Mouse (Mus musculus): Measurements from ENCODE around the gene Olfr1044. TPM values are rescaled to one million over a fixed set of nuclear protein-coding genes. Genes with fewer than 3 reads are reported as not detected.
"Not testable (repeated sequence)": the region's sequence is repeated elsewhere in the genome, so short reads cannot be mapped to it uniquely, and the experiment has no call there.

The Olfr1044 gene
- not detected in 2 replicates for polyA plus RNA-seq (2012; rRNA removed)

DNA sequence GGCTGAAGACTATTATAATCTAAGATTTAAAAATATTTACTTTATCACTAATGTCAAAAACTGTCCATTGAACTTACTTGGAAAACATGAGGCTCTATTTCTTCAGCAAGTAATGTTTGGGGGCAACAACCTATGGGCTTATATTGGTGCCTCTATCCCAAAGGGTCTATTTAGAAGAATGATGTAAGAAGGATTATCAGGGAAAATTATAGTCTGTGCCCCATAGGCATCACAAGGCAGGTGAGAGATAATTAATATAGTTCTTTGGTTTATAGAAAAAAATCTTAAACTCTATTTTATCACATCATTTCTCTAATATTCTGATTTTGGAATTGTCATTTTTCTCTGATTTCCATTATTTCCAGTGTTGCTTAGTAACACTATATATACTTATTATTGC is at the start of gene Olfr1044:
Gene Olfr1044, minus strand, starts transcription at position 101 of the 400 bp plus-strand sequence.
- TF ChIP-seq CTCF (IDR thresholded peaks at IDR 0.05; ENCODE audit: insufficient read depth, low read length): no peak
- no peak for TF ChIP-seq POLR2A (IDR thresholded peaks at IDR 0.05; ENCODE audit: borderline replicate concordance, extremely low read depth, low read depth, low read length)
- no peak for DNase-seq
- no peaks in the 10 kb centered on the region for H3K4me1 ChIP-seq (ENCODE audit: control insufficient read depth, insufficient read depth, low read length)

DNA sequence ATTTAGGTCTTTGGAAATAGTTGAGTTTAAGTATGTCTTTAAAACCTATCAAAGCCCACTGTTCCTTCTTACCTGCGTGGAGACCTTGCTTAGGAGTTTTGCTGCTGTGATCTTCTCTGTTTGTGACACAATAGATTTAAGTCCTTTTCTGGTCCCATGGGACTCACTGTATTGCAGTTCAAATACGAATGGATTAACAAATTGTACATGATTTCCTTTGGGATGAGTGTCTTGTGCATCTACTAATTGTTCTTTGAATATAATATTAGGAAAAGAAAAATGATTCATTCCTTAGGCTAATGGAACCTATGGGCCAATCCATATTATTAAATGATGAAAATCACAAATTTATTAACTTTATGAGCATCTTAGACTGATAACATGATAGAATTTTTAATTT is 41.6 kb upstream of the Olfr1044 start, which contains the start of gene Olfr1046:
Gene Olfr1046, minus strand, starts transcription at position 101 of the 400 bp plus-strand sequence.
- 53% methylated on average over 2 of the region's 2 CpGs for WGBS
- DNase-seq: no peak
- Histone ChIP-seq H3K4me3 (replicated peaks; ENCODE audit: extremely low read depth, low read depth, low read length) (no peak within 1 kb of the TSS), H3K4me1 (ENCODE audit: control insufficient read depth, insufficient read depth, low read length) (no peaks in the 10 kb centered on the region)
- TF ChIP-seq POLR2A (IDR thresholded peaks at IDR 0.05; ENCODE audit: borderline replicate concordance, extremely low read depth, low read depth, low read length): no peak
- no peak for TF ChIP-seq CTCF (IDR thresholded peaks at IDR 0.05; ENCODE audit: insufficient read depth, low read length)

More for the DNA sequence above, at the start of gene Olfr1044:
- H3K4me3 ChIP-seq (replicated peaks; ENCODE audit: extremely low read depth, low read depth, low read length): no peak within 1 kb of the TSS

DNA sequence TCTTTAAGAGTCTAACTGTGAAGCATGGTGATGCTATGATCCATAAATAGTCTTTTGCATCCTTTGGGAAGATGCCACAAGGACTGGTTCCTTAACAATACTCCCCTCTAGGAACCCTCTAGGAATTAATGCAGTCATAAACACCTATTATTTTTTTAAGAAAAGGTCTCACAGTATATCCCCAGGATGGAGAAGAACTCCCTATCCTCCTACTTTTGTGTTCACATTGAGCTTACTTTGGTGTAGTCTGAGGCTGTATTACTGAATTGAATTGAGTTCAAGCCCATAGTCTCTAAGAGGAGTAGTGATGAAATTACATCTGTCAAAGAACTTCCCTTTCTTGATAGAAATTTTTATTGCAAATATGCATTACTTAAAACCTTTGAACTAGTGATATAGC is 25.3 kb upstream of the Olfr1044 start, which contains the start of gene Olfr1045:
Gene Olfr1045, minus strand, starts transcription at position 101 of the 400 bp plus-strand sequence.
- TF ChIP-seq CTCF (IDR thresholded peaks at IDR 0.05; ENCODE audit: insufficient read depth, low read length): no peak
- no peak for TF ChIP-seq POLR2A (IDR thresholded peaks at IDR 0.05; ENCODE audit: borderline replicate concordance, extremely low read depth, low read depth, low read length)
- no peak for DNase-seq
- Histone ChIP-seq H3K4me3 (replicated peaks; ENCODE audit: extremely low read depth, low read depth, low read length) (no peak within 1 kb of the TSS), H3K4me1 (ENCODE audit: control insufficient read depth, insufficient read depth, low read length) (no peaks in the 10 kb centered on the region)

DNA sequence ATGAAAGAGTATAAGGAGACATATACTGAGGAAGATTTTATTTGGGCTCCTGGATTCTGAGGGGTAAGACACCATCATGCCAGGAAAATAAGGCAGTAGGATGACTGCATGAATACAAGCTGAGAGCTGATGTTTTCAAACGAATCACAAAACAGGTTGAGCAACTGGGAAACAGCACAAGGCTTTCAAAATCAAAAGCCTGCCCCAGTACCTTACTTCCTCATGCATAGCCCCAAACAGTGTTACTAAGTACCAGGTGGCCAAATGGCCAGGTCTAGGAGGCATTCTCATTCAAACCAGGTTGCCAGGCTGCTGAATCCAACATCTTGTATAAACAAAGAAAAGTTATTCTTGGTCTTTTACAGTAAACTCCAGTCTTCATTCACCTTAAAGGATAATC is 18.2 kb upstream of the Olfr1044 start:
- Histone ChIP-seq H3K4me1 (ENCODE audit: control insufficient read depth, insufficient read depth, low read length) (no peaks in the 10 kb centered on the region), H3K4me3 (replicated peaks; ENCODE audit: extremely low read depth, low read depth, low read length) (no peak overlapping the region)
- no peak for DNase-seq
- TF ChIP-seq CTCF (IDR thresholded peaks at IDR 0.05; ENCODE audit: insufficient read depth, low read length): no peak
- no peak for TF ChIP-seq POLR2A (IDR thresholded peaks at IDR 0.05; ENCODE audit: borderline replicate concordance, extremely low read depth, low read depth, low read length)
- WGBS: 22% methylated on average over 1 of the region's 1 CpGs

DNA sequence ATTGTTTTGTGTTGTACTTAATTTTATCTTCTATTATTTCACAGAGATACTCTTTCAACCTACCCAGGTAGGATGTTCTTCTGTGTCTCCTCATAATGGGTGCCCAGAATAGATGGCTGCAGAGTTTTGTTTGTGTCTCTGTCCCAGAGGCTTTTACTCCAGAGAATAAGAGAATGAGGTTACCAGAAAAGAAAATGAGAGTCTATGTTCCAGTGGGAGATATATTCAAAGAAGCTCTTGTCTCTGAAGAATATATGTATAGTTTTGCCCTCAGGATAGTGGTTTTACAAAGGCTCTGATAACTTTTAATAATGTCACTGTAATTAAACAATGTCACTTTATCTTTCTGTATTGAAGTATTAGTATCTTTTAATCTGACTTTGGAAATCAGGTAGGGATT is 8.0 kb upstream of the Olfr1044 start, which contains the start of gene Olfr52:
Gene Olfr52, minus strand, starts transcription at position 101 of the 400 bp plus-strand sequence.
- no peak for TF ChIP-seq CTCF (IDR thresholded peaks at IDR 0.05; ENCODE audit: insufficient read depth, low read length)
- no peak for TF ChIP-seq POLR2A (IDR thresholded peaks at IDR 0.05; ENCODE audit: borderline replicate concordance, extremely low read depth, low read depth, low read length)
- no peak within 1 kb of the TSS for H3K4me3 ChIP-seq (replicated peaks; ENCODE audit: extremely low read depth, low read depth, low read length)
- H3K4me1 ChIP-seq (ENCODE audit: control insufficient read depth, insufficient read depth, low read length): no peaks in the 10 kb centered on the region
- no peak for DNase-seq

DNA sequence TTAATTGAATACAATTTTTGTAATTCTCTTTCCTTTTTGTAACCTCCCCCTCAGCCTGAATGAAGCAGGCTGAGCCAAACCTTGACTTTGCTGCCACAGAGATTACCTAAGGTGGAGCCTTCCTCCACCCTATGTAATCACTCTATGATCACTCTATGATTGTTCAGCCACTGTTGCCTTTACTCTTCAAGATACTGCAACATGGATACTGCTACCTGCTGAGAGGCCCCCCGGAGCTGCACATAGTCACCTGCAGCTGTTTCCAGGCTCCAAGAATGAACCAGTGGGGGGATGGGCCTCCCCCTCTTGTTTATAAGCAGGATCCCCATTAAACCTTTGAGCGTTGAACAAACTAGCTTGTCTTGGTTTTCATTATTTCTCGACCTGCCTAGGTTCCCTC is 2.3 kb upstream of the Olfr1044 start:
- Histone ChIP-seq H3K4me1 (ENCODE audit: control insufficient read depth, insufficient read depth, low read length) (no peaks in the 10 kb centered on the region), H3K4me3 (replicated peaks; ENCODE audit: extremely low read depth, low read depth, low read length) (no peak overlapping the region)
- DNase-seq: no peak
- TF ChIP-seq CTCF (IDR thresholded peaks at IDR 0.05; ENCODE audit: insufficient read depth, low read length) (no peak), POLR2A (IDR thresholded peaks at IDR 0.05; ENCODE audit: borderline replicate concordance, extremely low read depth, low read depth, low read length) (no peak)
- 70% methylated on average over 3 of the region's 3 CpGs for WGBS

DNA sequence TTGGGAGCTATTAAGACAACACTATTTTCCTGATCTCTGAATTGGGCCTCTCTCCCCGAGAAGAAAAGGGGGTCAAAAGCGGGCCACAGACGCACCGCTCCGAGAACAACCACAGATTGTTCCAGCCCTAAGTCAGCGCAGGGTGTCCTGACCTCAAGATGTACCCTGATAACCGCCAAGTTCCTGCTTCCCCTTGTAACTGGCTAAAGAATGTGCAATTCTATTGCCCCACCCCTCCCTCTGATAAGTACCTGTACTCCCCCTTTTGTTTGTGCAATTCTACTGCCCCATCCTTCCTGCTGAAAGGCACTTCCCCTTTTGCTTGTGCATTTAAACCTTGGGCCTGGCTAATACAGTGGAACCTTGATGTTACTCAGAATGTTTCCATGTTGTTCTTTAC is 2.2 kb downstream of the Olfr1044 start:
- WGBS: 73% methylated on average over 7 of the region's 7 CpGs
- H3K4me3 ChIP-seq (replicated peaks; ENCODE audit: extremely low read depth, low read depth, low read length); DNase-seq; H3K4me1 ChIP-seq (ENCODE audit: control insufficient read depth, insufficient read depth, low read length): not testable (repeated sequence)

DNA sequence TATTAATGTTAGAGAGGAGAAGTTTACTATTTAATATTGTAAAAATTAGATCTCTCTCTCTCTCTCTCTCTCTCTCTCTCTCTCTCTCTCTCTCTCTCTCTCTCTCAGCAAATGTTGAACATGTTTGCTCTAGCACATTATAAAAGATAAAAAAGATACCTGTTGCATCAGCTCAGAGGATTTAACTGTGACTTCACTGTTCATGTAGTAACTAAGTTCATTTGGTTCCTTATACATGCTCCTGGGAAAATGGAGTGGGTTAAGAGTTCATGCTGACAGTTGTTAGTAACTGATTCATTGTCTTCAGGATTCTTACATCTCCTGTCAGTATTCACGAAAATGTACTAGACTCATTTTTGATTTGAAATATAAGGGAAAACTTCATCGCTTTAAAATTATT is 10.2 kb downstream of the Olfr1044 start, which contains the start of gene Olfr1043:
Gene Olfr1043, minus strand, starts transcription at position 101 of the 400 bp plus-strand sequence.
- Histone ChIP-seq H3K4me1 (ENCODE audit: control insufficient read depth, insufficient read depth, low read length) (no peaks in the 10 kb centered on the region), H3K4me3 (replicated peaks; ENCODE audit: extremely low read depth, low read depth, low read length) (no peak within 1 kb of the TSS)
- WGBS: 78% methylated on average over 2 of the region's 2 CpGs
- no peak for DNase-seq
- TF ChIP-seq POLR2A (IDR thresholded peaks at IDR 0.05; ENCODE audit: borderline replicate concordance, extremely low read depth, low read depth, low read length): no peak
- no peak for TF ChIP-seq CTCF (IDR thresholded peaks at IDR 0.05; ENCODE audit: insufficient read depth, low read length)

DNA sequence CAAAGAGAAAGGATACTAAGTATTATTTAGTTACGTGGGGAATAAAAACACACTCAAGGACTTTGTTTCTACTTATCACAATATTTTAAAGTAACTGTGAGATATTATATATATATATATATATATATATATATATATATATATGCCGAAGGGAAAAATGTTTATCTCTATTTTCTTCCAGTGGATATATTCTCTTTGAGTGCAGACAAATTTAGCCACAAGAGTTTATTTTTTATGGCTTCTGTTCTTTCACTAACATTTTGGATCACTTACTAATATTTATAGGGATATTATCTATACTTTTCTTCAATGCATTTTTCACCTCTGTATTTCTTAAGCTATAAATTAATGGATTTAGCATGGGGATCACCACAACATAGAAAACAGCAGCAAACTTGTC is 15.9 kb downstream of the Olfr1044 start, which contains the start of gene Olfr1042:
Gene Olfr1042, minus strand, starts transcription at position 101 of the 400 bp plus-strand sequence.
- WGBS: 82% methylated on average over 2 of the region's 2 CpGs
- TF ChIP-seq POLR2A (IDR thresholded peaks at IDR 0.05; ENCODE audit: borderline replicate concordance, extremely low read depth, low read depth, low read length) (no peak), CTCF (IDR thresholded peaks at IDR 0.05; ENCODE audit: insufficient read depth, low read length) (no peak)
- Histone ChIP-seq H3K4me1 (ENCODE audit: control insufficient read depth, insufficient read depth, low read length) (no peaks in the 10 kb centered on the region), H3K4me3 (replicated peaks; ENCODE audit: extremely low read depth, low read depth, low read length) (no peak within 1 kb of the TSS)
- no peak for DNase-seq

DNA sequence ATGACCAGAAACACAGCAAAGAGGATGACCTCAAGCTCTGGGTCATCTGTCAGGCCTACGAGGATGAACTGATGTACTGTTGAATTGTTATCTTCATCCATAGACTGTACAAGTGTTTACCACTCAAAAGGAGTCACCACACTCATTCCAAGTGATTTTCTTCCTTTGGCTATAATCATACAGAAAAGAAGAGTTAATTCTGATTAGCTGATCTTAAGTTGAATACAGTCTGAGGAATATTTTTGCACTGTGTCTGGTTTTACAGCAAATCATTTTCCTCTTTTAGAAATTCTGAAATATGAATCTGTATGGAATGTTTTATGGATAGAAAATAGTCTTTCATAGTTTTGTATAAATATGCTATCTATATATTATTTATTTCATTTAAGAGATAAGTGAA is 31.0 kb downstream of the Olfr1044 start, which contains the start of gene Olfr1040:
Gene Olfr1040, minus strand, starts transcription at position 101 of the 400 bp plus-strand sequence.
- DNase-seq: no peak
- TF ChIP-seq POLR2A (IDR thresholded peaks at IDR 0.05; ENCODE audit: borderline replicate concordance, extremely low read depth, low read depth, low read length) (no peak), CTCF (IDR thresholded peaks at IDR 0.05; ENCODE audit: insufficient read depth, low read length) (no peak)
- 64% methylated on average over 1 of the region's 1 CpGs for WGBS
- Histone ChIP-seq H3K4me1 (ENCODE audit: control insufficient read depth, insufficient read depth, low read length) (no peaks in the 10 kb centered on the region), H3K4me3 (replicated peaks; ENCODE audit: extremely low read depth, low read depth, low read length) (no peak within 1 kb of the TSS)
